19 mouse cellular contexts compared by ENCODE assay signal in genomic region chr4:83931897-83932654, GRCm38 (mm10).
DNase-seq lines count a peak whose midpoint lies in the region; ATAC-seq lines count a peak whose summit lies in the region.
"Had no signal": no experiment of that assay in that cellular context is flagged by ENCODE, and none has a peak within 500 bp of the region (broad histone marks: within the 10 kb centered on the region; RNA-seq: fewer than 3 reads in every experiment).

No protein-coding gene starts in this region.

- H3K9ac ChIP-seq in intestine, embryonic 14.5 days (ENCODE audit: low read length), result no peak overlapping the region
- H3K9ac ChIP-seq in intestine, embryonic 15.5 days, result no peak overlapping the region
- H3K9ac ChIP-seq in lung, embryonic 15.5 days, result no peak overlapping the region
- no peak overlapping the region for H3K9ac ChIP-seq in embryonic facial prominence, embryonic 15.5 days
- no peak overlapping the region for H3K9ac ChIP-seq in stomach, embryonic 15.5 days
- H3K9ac ChIP-seq: heart, embryonic 12.5 days; hindbrain, embryonic 14.5 days; liver, postnatal 0 days had no signal

- 32% methylated on average over 8 of the region's 8 CpGs for WGBS in intestine, embryonic 14.5 days
- WGBS in intestine, embryonic 15.5 days, result 34% methylated on average over 8 of the region's 8 CpGs
- 37% methylated on average over 8 of the region's 8 CpGs for WGBS in lung, embryonic 15.5 days
- WGBS in embryonic facial prominence, embryonic 15.5 days, result 35% methylated on average over 8 of the region's 8 CpGs
- 36% methylated on average over 8 of the region's 8 CpGs for WGBS in stomach, embryonic 15.5 days

- H3K27ac ChIP-seq in intestine, embryonic 14.5 days (ENCODE audit: low read depth), result peak overlapping the region; percentile 43; the same call in 1 of the 2 replicates
- no peak overlapping the region for H3K27ac ChIP-seq in intestine, embryonic 15.5 days
- peak overlapping the region; percentile 38; the same call in 1 of the 2 replicates for H3K27ac ChIP-seq in lung, embryonic 15.5 days
- peak overlapping the region; percentile 18; the same call in 1 of the 2 replicates for H3K27ac ChIP-seq in embryonic facial prominence, embryonic 15.5 days (replicated peaks)
- H3K27ac ChIP-seq in stomach, embryonic 15.5 days, result peak overlapping the region; percentile 65; the same call in 1 of the 2 replicates
- H3K27ac ChIP-seq: forebrain, embryonic 10.5 days; hindbrain, embryonic 14.5 days had no signal

- no peaks in the 10 kb centered on the region for H3K9me3 ChIP-seq in intestine, embryonic 14.5 days (ENCODE audit: control insufficient read depth, low read length)
- no peaks in the 10 kb centered on the region for H3K9me3 ChIP-seq in intestine, embryonic 15.5 days
- H3K9me3 ChIP-seq in lung, embryonic 15.5 days, result no peaks in the 10 kb centered on the region
- H3K9me3 ChIP-seq in embryonic facial prominence, embryonic 15.5 days (replicated peaks), result no peaks in the 10 kb centered on the region
- no peaks in the 10 kb centered on the region for H3K9me3 ChIP-seq in stomach, embryonic 15.5 days
- H3K9me3 ChIP-seq: forebrain, embryonic 10.5 days; heart, embryonic 12.5 days had no signal

- ATAC-seq in intestine, embryonic 14.5 days (replicated peaks; ENCODE audit: low FRiP score, low TSS enrichment, low read depth), result no peak
- ATAC-seq in intestine, embryonic 15.5 days, result no peak
- no peak for ATAC-seq in lung, embryonic 15.5 days (ENCODE audit: borderline replicate concordance, extremely low read depth, low FRiP score, low TSS enrichment)
- ATAC-seq in embryonic facial prominence, embryonic 15.5 days (ENCODE audit: insufficient number of reproducible peaks, low FRiP score, low TSS enrichment, low read depth), result no peak; the same call in 1 of the 2 replicates
- ATAC-seq in stomach, embryonic 15.5 days (ENCODE audit: insufficient read depth, low FRiP score, low read depth), result peak; percentile 43; the same call in 1 of the 2 replicates
- no peak for ATAC-seq in megakaryocyte, adult 5-6 weeks (ENCODE audit: poor library complexity, severe bottlenecking)
- ATAC-seq: liver, postnatal 0 days; midbrain, embryonic 16.5 days had no signal

- no peak overlapping the region for H3K4me3 ChIP-seq in intestine, embryonic 14.5 days (ENCODE audit: low read depth, low read length)
- no peak overlapping the region for H3K4me3 ChIP-seq in intestine, embryonic 15.5 days (replicated peaks)
- H3K4me3 ChIP-seq in lung, embryonic 15.5 days, result no peak overlapping the region
- no peak overlapping the region for H3K4me3 ChIP-seq in embryonic facial prominence, embryonic 15.5 days (replicated peaks)
- no peak overlapping the region for H3K4me3 ChIP-seq in stomach, embryonic 15.5 days (replicated peaks)
- H3K4me3 ChIP-seq: forebrain, embryonic 10.5 days; heart, embryonic 12.5 days; megakaryocyte, embryonic 14.5 days had no signal

- no peaks in the 10 kb centered on the region for H3K36me3 ChIP-seq in intestine, embryonic 14.5 days (ENCODE audit: control insufficient read depth, insufficient read depth, low read length)
- H3K36me3 ChIP-seq in intestine, embryonic 15.5 days, result no peaks in the 10 kb centered on the region
- H3K36me3 ChIP-seq in lung, embryonic 15.5 days, result no peaks in the 10 kb centered on the region
- no peaks in the 10 kb centered on the region for H3K36me3 ChIP-seq in embryonic facial prominence, embryonic 15.5 days
- no peaks in the 10 kb centered on the region for H3K36me3 ChIP-seq in stomach, embryonic 15.5 days
- H3K36me3 ChIP-seq: forebrain, embryonic 10.5 days; heart, embryonic 12.5 days had no signal

- DNase-seq in intestine, embryonic 14.5 days (ENCODE audit: low spot score), result no peak
- no peak for DNase-seq in lung, postnatal 14 days
- DNase-seq: adrenal gland, postnatal 14 days; cerebellum, adult 9-11 months; kidney, adult 8-10 months; liver, postnatal 0 days; right cerebral cortex, postnatal 25 days; thymus, postnatal 4 days had no signal

- no peak overlapping the region for H3K4me2 ChIP-seq in intestine, embryonic 14.5 days (ENCODE audit: low read length)
- H3K4me2 ChIP-seq in intestine, embryonic 15.5 days (replicated peaks), result no peak overlapping the region
- no peak overlapping the region for H3K4me2 ChIP-seq in lung, embryonic 15.5 days
- no peak overlapping the region for H3K4me2 ChIP-seq in embryonic facial prominence, embryonic 15.5 days (replicated peaks)
- H3K4me2 ChIP-seq in stomach, embryonic 15.5 days, result no peak overlapping the region
- H3K4me2 ChIP-seq: heart, embryonic 12.5 days; hindbrain, embryonic 14.5 days had no signal

- no peaks in the 10 kb centered on the region for H3K27me3 ChIP-seq in intestine, embryonic 14.5 days (replicated peaks; ENCODE audit: control insufficient read depth, insufficient read depth, low read length)
- no peaks in the 10 kb centered on the region for H3K27me3 ChIP-seq in intestine, embryonic 15.5 days (replicated peaks)
- no peaks in the 10 kb centered on the region for H3K27me3 ChIP-seq in lung, embryonic 15.5 days
- no peaks in the 10 kb centered on the region for H3K27me3 ChIP-seq in embryonic facial prominence, embryonic 15.5 days
- H3K27me3 ChIP-seq in stomach, embryonic 15.5 days (replicated peaks), result no peaks in the 10 kb centered on the region
- H3K27me3 ChIP-seq: CH12.LX; heart, embryonic 12.5 days had no signal

- peaks cover 9% of the 10 kb centered on the region for H3K4me1 ChIP-seq in intestine, embryonic 14.5 days (replicated peaks; ENCODE audit: control insufficient read depth, insufficient read depth, low read length)
- H3K4me1 ChIP-seq in intestine, embryonic 15.5 days (replicated peaks), result no peaks in the 10 kb centered on the region
- peaks cover 16% of the 10 kb centered on the region for H3K4me1 ChIP-seq in lung, embryonic 15.5 days
- peaks cover 12% of the 10 kb centered on the region for H3K4me1 ChIP-seq in embryonic facial prominence, embryonic 15.5 days
- H3K4me1 ChIP-seq in stomach, embryonic 15.5 days, result peaks cover 4% of the 10 kb centered on the region; the same call in 1 of the 2 replicates
- H3K4me1 ChIP-seq: forebrain, embryonic 10.5 days; heart, embryonic 12.5 days; megakaryocyte, embryonic 14.5 days had no signal
